Mouse (Mus musculus) ZHBTc4 (cell line): Measurements from ENCODE around the gene Arid3a.
"Not testable (repeated sequence)": the region's sequence is repeated elsewhere in the genome, so short reads cannot be mapped to it uniquely, and the experiment has no call there.

Source experiments
- DNase-seq: peaks from one replicate; pipeline ENCODE4 v3.0.0-alpha.2; 2011; ENCODE audit warnings: low read depth, low spot score

The Arid3a gene

DNA sequence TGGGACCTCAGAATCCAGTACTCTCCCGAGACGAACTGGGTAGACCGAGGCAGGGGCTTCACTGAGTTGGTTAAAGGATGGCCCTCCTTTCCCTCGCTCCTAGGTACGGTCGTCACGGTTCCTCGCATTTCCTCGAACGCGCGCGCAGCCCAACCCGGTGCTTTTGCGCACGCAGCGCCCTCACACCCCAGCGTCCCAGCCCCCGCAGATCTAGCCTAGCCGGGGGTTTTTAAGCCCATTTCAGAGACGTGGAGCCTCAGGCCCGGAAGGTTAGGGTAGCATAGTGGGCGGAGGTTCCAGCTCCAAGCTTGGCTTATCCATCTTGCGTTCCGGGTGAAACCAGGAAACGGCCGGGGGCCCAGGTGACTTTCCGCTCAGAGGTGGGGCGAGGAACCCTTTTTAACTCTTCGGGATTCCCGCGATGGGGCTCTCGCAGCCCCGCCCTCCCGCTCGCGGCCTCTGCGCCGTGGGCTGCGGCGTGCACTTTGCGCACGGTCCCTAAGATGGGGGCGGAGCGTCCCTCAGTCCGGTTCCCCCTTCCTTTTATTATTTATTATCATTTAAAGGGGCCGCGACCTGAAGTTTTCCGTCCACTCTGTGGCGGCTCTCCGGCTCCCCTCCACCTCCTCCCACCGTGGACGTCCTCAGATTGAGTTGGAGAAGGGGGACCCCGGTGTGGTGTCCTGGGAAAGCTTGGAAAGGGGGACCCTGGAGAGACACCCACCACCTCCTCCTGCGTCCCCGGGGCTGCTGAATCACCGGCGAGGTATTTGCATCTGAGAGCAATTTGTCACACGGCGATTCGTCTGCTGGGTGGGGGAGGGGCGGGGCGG, at the start of gene Arid3a:
TSS of gene Arid3a (plus strand) at position 553 of the 833 bp plus-strand sequence.
- DNase-seq = peak; percentile 97

DNA sequence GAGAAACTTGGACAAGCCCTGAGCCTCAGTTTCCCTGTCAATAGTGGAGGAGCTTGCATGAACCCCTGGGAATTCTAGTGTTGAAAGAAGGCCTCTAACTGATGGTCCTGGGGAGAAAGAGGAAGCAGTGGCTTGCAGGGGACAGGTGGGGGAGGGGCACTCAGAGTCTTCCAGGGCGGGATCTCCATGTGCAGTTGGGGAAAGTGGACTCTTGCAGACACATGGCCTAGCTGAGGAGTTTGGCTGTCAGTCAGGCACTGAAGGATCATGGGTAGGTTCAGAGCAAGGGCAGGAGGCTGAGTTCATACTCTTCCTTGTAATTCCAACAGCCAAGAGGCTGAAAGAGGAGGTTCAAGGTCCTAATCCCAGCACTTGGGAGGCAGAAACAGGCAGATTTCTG, 49.7 kb upstream of the Arid3a start:
- DNase-seq = no peak

GRCm38 (mm10) chr10:79877757-79878156, 49.1 kb upstream of the Arid3a start:
- DNase-seq = no peak

DNA sequence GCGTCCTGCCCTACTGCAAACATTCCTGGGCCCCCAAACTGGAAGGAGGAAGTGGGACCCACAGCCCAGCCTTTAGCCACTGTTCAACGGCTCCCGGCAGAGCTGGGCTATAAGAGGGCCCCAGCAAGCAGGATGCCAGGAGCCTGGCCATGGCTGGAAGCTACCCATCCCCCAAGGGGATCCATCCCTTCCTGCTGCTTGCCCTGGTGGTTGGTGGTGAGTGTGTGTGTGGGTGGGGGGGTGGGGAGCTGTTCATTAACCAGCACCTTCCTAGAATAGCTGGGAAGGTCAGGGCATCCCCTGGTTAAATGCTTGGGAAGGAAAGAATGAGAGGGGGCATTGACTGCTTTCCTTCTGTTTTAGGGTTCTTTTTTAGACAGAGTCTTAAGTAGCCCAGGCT, 47.3 kb upstream of the Arid3a start:
- DNase-seq = no peak

- DNase-seq = no peak
Observed at GRCm38 (mm10) chr10:79880721-79881120, 46.1 kb upstream of the Arid3a start.

- DNase-seq = peak; percentile 65
Observed at GRCm38 (mm10) chr10:79881981-79882380, 44.9 kb upstream of the Arid3a start.

DNA sequence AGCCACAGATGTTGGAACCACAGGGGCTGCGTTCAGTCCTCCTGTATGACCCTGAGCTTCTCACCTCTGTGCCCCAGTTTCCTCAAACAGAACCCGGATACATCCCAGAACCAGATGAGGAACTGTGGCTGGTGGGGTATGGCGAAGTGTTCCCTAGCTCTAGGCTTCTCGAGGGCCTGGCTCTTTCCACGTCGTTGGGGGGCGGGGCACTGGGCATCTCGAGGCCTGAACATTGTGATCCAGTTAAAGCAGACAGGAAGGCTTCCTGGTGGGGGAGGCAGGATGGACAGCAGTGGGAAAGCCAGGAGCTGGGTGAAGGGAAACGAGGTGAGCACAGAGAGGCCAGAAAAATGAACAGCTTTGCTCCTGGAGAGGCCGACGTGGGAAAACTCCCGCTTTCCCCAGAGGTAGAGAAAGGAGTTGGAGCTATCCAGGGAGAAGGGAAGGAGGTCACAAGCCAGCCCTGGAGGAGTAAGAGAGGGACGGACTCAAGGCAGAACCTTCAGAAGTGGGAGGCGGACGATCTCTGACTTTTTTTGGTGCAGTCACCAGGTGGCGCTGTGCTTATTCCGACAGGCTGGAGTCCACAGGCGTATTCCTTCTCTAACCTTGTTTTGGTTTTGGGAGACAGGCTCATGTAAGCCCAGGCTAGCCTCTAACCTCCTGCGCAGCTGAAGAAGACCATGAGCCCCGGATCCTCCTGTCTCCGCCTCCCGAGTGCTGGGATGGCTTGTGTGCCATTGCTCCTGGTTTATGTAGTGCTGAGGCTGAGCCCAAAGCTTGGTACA, 43.4 kb upstream of the Arid3a start:
- DNase-seq = peak; percentile 90

GRCm38 (mm10) chr10:79884446-79884845, 42.4 kb upstream of the Arid3a start:
- no peak for DNase-seq

GRCm38 (mm10) chr10:79884938-79885337, 41.9 kb upstream of the Arid3a start:
- DNase-seq = not testable (repeated sequence)

DNA sequence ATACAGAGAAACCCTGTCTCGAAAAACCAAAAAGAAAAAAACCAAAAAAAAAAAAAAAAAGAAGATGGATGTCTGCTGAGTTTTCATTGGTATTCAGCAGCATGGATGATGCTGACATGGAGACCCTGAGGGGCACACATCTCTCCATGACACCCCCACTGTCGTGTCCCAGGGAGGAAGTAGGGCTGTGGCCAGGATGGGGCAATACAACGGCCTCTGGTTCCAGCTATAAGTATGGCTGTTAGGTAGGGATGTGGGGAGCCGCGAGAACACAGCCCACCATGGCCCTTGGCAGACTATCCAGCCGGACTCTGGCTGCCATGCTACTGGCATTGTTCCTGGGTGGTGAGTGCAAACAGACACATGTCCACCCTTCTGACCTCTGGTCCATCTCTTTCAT, 40.8 kb upstream of the Arid3a start, which contains the start of gene Elane:
TSS of gene Elane (plus strand) at position 194 of the 400 bp plus-strand sequence.
- no peak for DNase-seq

DNA sequence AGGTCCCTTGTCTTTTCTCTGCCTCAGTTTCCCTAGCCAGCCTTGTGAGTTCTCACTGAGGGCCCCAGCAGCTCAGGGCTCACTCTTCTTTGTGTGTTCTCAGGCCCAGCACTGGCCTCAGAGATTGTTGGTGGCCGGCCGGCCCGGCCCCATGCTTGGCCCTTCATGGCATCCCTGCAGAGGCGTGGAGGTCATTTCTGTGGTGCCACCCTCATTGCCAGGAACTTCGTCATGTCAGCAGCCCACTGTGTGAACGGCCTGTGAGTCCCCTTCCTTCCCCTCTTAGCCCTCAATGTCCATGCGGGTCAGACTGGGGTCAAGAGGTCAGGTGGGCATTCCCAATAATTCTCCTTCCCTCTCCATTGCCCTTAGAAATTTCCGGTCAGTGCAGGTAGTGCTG, 40.2 kb upstream of the Arid3a start:
- no peak for DNase-seq

DNA sequence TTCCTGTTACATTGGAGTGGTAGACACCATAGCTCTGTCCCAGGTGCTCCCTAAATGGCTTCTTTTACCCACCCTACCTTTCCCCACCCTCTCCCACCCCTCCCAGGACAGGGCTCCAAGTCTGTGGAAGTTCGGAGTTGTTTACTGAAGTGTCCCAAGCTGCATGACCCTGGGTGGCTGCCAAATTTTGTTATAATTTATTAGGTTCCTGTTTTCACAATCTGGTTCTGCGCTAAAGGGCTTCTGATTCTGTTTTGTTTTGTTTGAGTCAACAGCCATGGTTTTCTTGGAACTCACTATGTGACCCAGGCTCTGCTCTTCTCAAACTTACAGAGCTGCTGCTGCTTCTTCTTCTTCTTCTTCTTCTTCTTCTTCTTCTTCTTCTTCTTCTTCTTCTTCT, 37.5 kb upstream of the Arid3a start:
- no peak for DNase-seq

- no peak for DNase-seq
Observed at GRCm38 (mm10) chr10:79890670-79891069, 36.2 kb upstream of the Arid3a start, which contains the start of gene Cfd. Gene Cfd (plus strand): TSS chr10:79890853.

GRCm38 (mm10) chr10:79892451-79893118, 34.3 kb upstream of the Arid3a start:
- peak; percentile 93 for DNase-seq

GRCm38 (mm10) chr10:79896306-79896705, 30.5 kb upstream of the Arid3a start:
- DNase-seq = no peak

- no peak for DNase-seq
Observed at GRCm38 (mm10) chr10:79896814-79897213, 30.0 kb upstream of the Arid3a start.

DNA sequence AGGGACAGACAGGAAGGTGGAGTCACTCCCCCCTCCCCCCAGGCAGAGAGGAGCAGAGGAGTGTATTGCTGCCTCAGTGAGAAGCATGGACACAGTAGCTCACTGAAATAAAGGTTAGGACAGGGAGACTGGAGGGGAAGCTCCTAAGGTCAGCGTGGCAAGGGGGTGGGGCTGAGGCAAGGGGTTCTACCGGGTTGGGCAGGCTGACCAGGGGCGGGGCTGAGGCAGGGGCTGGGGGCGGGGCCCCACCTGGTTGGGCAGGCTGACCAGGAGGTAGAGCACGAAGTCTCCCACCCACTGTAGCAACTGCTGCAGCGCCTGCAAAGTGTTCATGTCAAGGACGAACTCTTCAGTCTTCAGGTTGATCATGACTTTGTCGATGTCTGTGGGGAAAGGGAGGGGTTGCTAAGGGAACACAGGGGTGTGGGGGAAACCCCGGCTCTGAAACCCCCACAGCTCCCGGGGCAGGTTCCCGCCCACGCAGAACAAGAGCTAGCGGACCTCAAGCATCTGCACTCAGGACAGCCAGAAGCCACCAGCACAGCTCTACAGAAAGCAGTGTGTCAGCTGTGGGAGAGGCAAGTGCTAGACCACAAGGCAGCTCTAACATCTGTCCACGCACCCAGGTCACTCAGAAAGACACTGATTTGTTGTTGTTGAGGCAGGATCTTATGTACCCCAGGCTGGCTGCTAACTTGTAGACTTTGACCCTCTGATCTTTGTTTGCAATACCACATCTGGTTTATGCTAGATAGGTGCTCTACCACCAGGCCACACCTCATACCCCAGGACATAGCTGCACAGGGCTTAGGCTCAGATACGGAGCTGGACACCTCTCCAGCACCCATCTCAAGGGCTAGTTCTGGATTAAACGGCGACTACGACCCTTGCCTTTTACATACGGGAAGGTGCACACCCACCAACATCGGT, 29.3 kb upstream of the Arid3a start:
- DNase-seq = no peak

GRCm38 (mm10) chr10:79900951-79901410, 25.9 kb upstream of the Arid3a start:
- DNase-seq = no peak

DNA sequence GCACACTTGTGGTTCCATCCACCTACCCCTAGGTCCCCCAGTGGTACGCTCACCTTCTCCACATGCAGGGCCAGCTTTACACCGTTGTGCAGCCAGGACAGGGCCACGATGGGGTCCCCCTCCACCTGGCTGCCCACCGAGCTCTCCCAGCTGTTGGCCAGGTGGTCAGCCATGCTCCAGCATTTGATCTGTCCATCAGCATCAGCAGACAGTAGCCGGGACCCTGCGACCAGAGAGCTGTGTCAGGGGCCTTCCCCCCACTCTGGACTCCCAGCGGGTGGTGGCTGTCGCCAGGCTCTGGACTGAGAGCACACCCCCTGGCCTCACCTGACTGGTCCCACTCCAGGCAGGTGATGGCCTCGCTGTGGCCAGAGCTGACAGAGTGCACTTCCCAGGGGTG, 20.1 kb upstream of the Arid3a start:
- no peak for DNase-seq

DNA sequence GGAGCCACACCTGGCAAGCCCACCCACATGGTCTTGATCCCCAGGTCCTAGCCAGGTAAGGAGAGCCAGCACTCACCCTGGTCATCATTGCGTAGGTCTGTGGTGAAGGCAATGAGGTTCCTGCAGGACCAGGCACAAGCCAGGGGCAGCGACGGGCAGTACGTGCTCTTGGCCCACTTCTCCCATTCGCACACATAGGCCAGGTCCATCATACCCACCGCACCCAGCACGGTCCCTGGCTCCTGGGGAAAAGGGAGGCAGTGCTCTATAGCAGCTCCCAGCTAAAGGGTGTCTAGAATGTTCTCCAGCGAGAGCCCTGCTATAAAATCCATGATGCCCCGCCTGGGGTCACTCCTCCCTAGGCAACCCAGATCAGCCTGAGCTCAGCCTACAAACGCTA, 19.4 kb upstream of the Arid3a start:
- no peak for DNase-seq
